Comparison of ENCODE assay signal across 34 mouse cellular contexts in the genomic region with DNA sequence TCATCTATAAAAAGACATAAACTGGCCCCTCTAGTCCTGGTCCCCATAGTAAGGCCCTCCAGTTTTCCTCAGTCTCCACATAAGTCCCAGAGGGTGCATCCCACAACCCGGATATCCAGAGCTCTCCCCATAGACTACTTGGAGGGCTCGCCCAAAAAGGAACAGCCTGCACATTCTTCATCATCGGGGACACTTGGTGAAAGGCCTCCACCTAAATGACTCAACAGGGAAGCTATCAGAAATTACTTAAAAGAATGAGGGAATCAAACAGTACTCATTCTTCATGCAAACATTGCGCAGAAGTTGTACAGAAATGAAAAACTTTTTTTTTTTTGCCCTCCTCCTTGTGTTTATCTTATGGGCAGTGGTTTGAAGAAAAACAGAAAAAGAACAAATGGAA. TPM values are rescaled to one million over a fixed set of nuclear protein-coding genes. Genes with fewer than 3 reads are reported as not detected.
"Had no signal": no experiment of that assay in that cellular context is flagged by ENCODE, and none has a peak within 500 bp of the region (broad histone marks: within the 10 kb centered on the region; RNA-seq: fewer than 3 reads in every experiment).

No protein-coding gene starts in this region.

- H3K4me1 ChIP-seq: embryonic facial prominence, embryonic 10.5 days; embryonic facial prominence, embryonic 12.5 days; embryonic facial prominence, embryonic 13.5 days; embryonic facial prominence, embryonic 15.5 days; forebrain, embryonic 10.5 days; forebrain, embryonic 12.5 days; forebrain, embryonic 13.5 days; forebrain, embryonic 15.5 days had no signal

- H3K9ac ChIP-seq: embryonic facial prominence, embryonic 12.5 days; embryonic facial prominence, embryonic 13.5 days; embryonic facial prominence, embryonic 15.5 days; forebrain, embryonic 12.5 days; forebrain, embryonic 13.5 days; forebrain, embryonic 15.5 days; forebrain, postnatal 0 days had no signal

- H3K4me2 ChIP-seq: embryonic facial prominence, embryonic 12.5 days; embryonic facial prominence, embryonic 13.5 days; embryonic facial prominence, embryonic 15.5 days; forebrain, embryonic 12.5 days; forebrain, embryonic 13.5 days; forebrain, embryonic 15.5 days had no signal

- H3K27ac ChIP-seq: embryonic facial prominence, embryonic 10.5 days; embryonic facial prominence, embryonic 12.5 days; embryonic facial prominence, embryonic 13.5 days; embryonic facial prominence, embryonic 15.5 days; forebrain, embryonic 10.5 days; forebrain, embryonic 12.5 days; forebrain, embryonic 13.5 days; forebrain, embryonic 15.5 days; gastrocnemius, adult 2 months; heart, adult 2 months had no signal

- H3K36me3 ChIP-seq: embryonic facial prominence, embryonic 10.5 days; embryonic facial prominence, embryonic 12.5 days; embryonic facial prominence, embryonic 13.5 days; embryonic facial prominence, embryonic 15.5 days; forebrain, embryonic 10.5 days; forebrain, embryonic 12.5 days; forebrain, embryonic 15.5 days had no signal

- H3K9me3 ChIP-seq: embryonic facial prominence, embryonic 10.5 days; embryonic facial prominence, embryonic 12.5 days; embryonic facial prominence, embryonic 13.5 days; embryonic facial prominence, embryonic 15.5 days; forebrain, embryonic 10.5 days; forebrain, embryonic 12.5 days; forebrain, embryonic 13.5 days; forebrain, embryonic 15.5 days had no signal

- H3K27me3 ChIP-seq: embryonic facial prominence, embryonic 12.5 days; embryonic facial prominence, embryonic 13.5 days; embryonic facial prominence, embryonic 15.5 days; forebrain, embryonic 12.5 days; forebrain, embryonic 13.5 days; forebrain, embryonic 15.5 days had no signal

- ATAC-seq: forebrain, embryonic 13.5 days; forebrain, embryonic 14.5 days; forebrain, embryonic 15.5 days; forebrain, embryonic 16.5 days; forebrain, postnatal 0 days had no signal

- H3K4me3 ChIP-seq: embryonic facial prominence, embryonic 10.5 days; embryonic facial prominence, embryonic 12.5 days; embryonic facial prominence, embryonic 13.5 days; embryonic facial prominence, embryonic 15.5 days; erythroblast, embryonic 14.5 days; forebrain, embryonic 10.5 days; forebrain, embryonic 12.5 days; forebrain, embryonic 13.5 days; forebrain, embryonic 15.5 days; gastrocnemius, adult 2 months; heart, adult 2 months had no signal

- DNase-seq: cerebellum, adult 2 months; cerebellum, adult 8-10 months; cerebellum, adult 9-10 months; cerebellum, adult 9-11 months; cerebellum, postnatal 10 days; cerebellum, postnatal 14 days; cerebellum, postnatal 25 days; cerebellum, postnatal 36 days; embryo, embryonic 11 days; forebrain, postnatal 0 days; gastrocnemius, adult 2 months; gastrocnemius, postnatal 10 days; gastrocnemius, postnatal 14 days; gastrocnemius, postnatal 25 days; gastrocnemius, postnatal 36 days; heart, adult 11 months; heart, adult 18-20 months; heart, adult 2 months had no signal

RNA-seq across cellular contexts. Expression of a gene that starts 57.5 kb away (rescaled TPM):
- polyA plus RNA-seq: cerebellum, adult 2 months; cortical plate, adult 2 months; embryonic facial prominence, embryonic 10.5 days; embryonic facial prominence, embryonic 11.5 days; embryonic facial prominence, embryonic 13.5 days; embryonic facial prominence, embryonic 14.5 days; embryonic facial prominence, embryonic 15.5 days; erythroblast, embryonic 14.5 days; forebrain, embryonic 10.5 days; forebrain, embryonic 11.5 days; forebrain, embryonic 12.5 days; forebrain, embryonic 13.5 days; forebrain, embryonic 14.5 days; forebrain, embryonic 15.5 days; forebrain, embryonic 16.5 days; forebrain, postnatal 0 days; frontal cortex, adult 2 months; heart, adult 2 months had no signal
